Mouse (Mus musculus) adrenal gland (tissue): ENCODE data around the gene Dab2ip.

ENCODE experiments used
- intact Hi-C: fragments of 180-260 bp; cut with DNase I; formaldehyde crosslinking; loops from one replicate; pipeline ENCODE4 v1.15.1; 2025

Dab2ip gene

GRCm38 (mm10) chr2:35770541-35770940 is 212.5 kb downstream of the Dab2ip start:
- intact Hi-C loops = no loop called here

GRCm38 (mm10) chr2:35775651-35776055 is 217.6 kb downstream of the Dab2ip start:
- intact Hi-C loops = no loop called here

GRCm38 (mm10) chr2:35776935-35777334 is 218.9 kb downstream of the Dab2ip start:
- intact Hi-C loops = no loop called here

- intact Hi-C loops = no loop called here
Observed at GRCm38 (mm10) chr2:35779266-35779665, 221.2 kb downstream of the Dab2ip start.
